25 mouse cellular contexts compared by ENCODE assay signal in genomic region chr5:27151017-27151416, GRCm38 (mm10).
DNase-seq lines count a peak whose midpoint lies in the region; ATAC-seq lines count a peak whose summit lies in the region.
"Had no signal": no experiment of that assay in that cellular context is flagged by ENCODE, and none has a peak within 500 bp of the region (broad histone marks: within the 10 kb centered on the region; RNA-seq: fewer than 3 reads in every experiment).

No protein-coding gene starts in this region.

- no peak overlapping the region for H3K4me3 ChIP-seq in hindbrain, embryonic 16.5 days (ENCODE audit: low read length)
- H3K4me3 ChIP-seq in hindbrain, embryonic 12.5 days: no peak overlapping the region
- H3K4me3 ChIP-seq: embryonic facial prominence, embryonic 12.5 days; embryonic facial prominence, embryonic 15.5 days; gastrocnemius, adult 2 months; hindbrain, embryonic 13.5 days had no signal

- 0 out of 2 replicates have a peak, but pooled peaks have one; percentile 41 for ATAC-seq in hindbrain, embryonic 16.5 days
- no peak for ATAC-seq in hindbrain, embryonic 12.5 days (ENCODE audit: low FRiP score)
- ATAC-seq: activated CD4-positive, CD25-positive, alpha-beta regulatory T cell, adult 4 months; CD4-positive, CD25-positive, alpha-beta regulatory T cell, adult 4 months; forebrain, embryonic 14.5 days; forebrain, postnatal 0 days; hindbrain, postnatal 0 days; inflammation-experienced regulatory T-cells, adult 6 months; intestine, embryonic 16.5 days had no signal

- no peak overlapping the region for H3K9ac ChIP-seq in hindbrain, embryonic 16.5 days (ENCODE audit: low read depth, low read length)
- H3K9ac ChIP-seq in hindbrain, embryonic 12.5 days: no peak overlapping the region
- H3K9ac ChIP-seq: embryonic facial prominence, embryonic 12.5 days; embryonic facial prominence, embryonic 15.5 days; forebrain, postnatal 0 days; hindbrain, embryonic 13.5 days had no signal

- no peaks in the 10 kb centered on the region for H3K9me3 ChIP-seq in hindbrain, embryonic 16.5 days (ENCODE audit: control insufficient read depth, low read length)
- no peaks in the 10 kb centered on the region for H3K9me3 ChIP-seq in hindbrain, embryonic 12.5 days (replicated peaks)
- H3K9me3 ChIP-seq: embryonic facial prominence, embryonic 12.5 days; embryonic facial prominence, embryonic 15.5 days; hindbrain, embryonic 13.5 days had no signal

- 92% methylated on average over 1 of the region's 1 CpGs for WGBS in hindbrain, embryonic 16.5 days
- WGBS in hindbrain, embryonic 12.5 days: 86% methylated on average over 1 of the region's 1 CpGs

- H3K36me3 ChIP-seq in hindbrain, embryonic 16.5 days (ENCODE audit: control insufficient read depth, insufficient read depth, low read length): no peaks in the 10 kb centered on the region
- H3K36me3 ChIP-seq in hindbrain, embryonic 12.5 days: no peaks in the 10 kb centered on the region
- H3K36me3 ChIP-seq: embryonic facial prominence, embryonic 12.5 days; embryonic facial prominence, embryonic 15.5 days; hindbrain, embryonic 13.5 days had no signal

- no peak overlapping the region for H3K27ac ChIP-seq in hindbrain, embryonic 16.5 days (ENCODE audit: low read depth, low read length)
- no peak overlapping the region for H3K27ac ChIP-seq in hindbrain, embryonic 12.5 days
- H3K27ac ChIP-seq: embryonic facial prominence, embryonic 12.5 days; embryonic facial prominence, embryonic 15.5 days; gastrocnemius, adult 2 months; hindbrain, embryonic 13.5 days; hindbrain, postnatal 0 days had no signal

- peak; percentile 40 for DNase-seq in cerebellum, adult 11-12 months
- no peak for DNase-seq in cerebellum, postnatal 25 days
- peak; percentile 50 for DNase-seq in cerebellum, adult 9-10 months
- DNase-seq in cerebellum, postnatal 10 days: peak; percentile 16 to 28
- no peak for DNase-seq in T-cell, adult 2 months (ENCODE audit: low spot score)
- DNase-seq: adrenal gland, adult 8-10 months; adrenal gland, postnatal 25 days; forebrain, postnatal 0 days; gastrocnemius, adult 2 months; gastrocnemius, postnatal 14 days; heart, adult 11 months; kidney, adult 18-20 months; kidney, adult 9 months had no signal

- peaks cover 3% of the 10 kb centered on the region; the same call in 1 of the 2 replicates for H3K4me1 ChIP-seq in hindbrain, embryonic 16.5 days (ENCODE audit: control insufficient read depth, insufficient read depth, low read depth, low read length)
- no peaks in the 10 kb centered on the region for H3K4me1 ChIP-seq in hindbrain, embryonic 12.5 days
- H3K4me1 ChIP-seq: embryonic facial prominence, embryonic 12.5 days; embryonic facial prominence, embryonic 15.5 days had no signal

- H3K4me2 ChIP-seq in hindbrain, embryonic 16.5 days (ENCODE audit: low read length): no peak overlapping the region
- H3K4me2 ChIP-seq in hindbrain, embryonic 12.5 days (replicated peaks): no peak overlapping the region
- H3K4me2 ChIP-seq: embryonic facial prominence, embryonic 12.5 days; embryonic facial prominence, embryonic 15.5 days; heart, embryonic 11.5 days; hindbrain, embryonic 13.5 days had no signal

- H3K27me3 ChIP-seq in hindbrain, embryonic 16.5 days (replicated peaks; ENCODE audit: control insufficient read depth, insufficient read depth, low read length): no peaks in the 10 kb centered on the region
- no peaks in the 10 kb centered on the region for H3K27me3 ChIP-seq in hindbrain, embryonic 12.5 days
- H3K27me3 ChIP-seq: embryonic facial prominence, embryonic 12.5 days; embryonic facial prominence, embryonic 15.5 days; hindbrain, embryonic 13.5 days had no signal

Comparison
In these comparisons a context has a peak if more than half of its experiments do, and no peak if none do; other contexts are left out.
1. DNase-seq: peak in cerebellum, adult 11-12 months (single experiment), cerebellum, adult 9-10 months (single experiment) and cerebellum, postnatal 10 days (2 of 2); none in cerebellum, postnatal 25 days (0 of 2) and T-cell, adult 2 months (single experiment).